Mouse (Mus musculus) right cerebral cortex, postnatal 36 days (tissue): ENCODE data around the gene Cdk13.

Experiments used
- DNase-seq, 2 experiments: peaks; one replicate each; pipeline ENCODE4 v3.0.0; 2022; ENCODE audit warnings: low spot score in 2 of 2, mixed read lengths in 1 of 2

Gene Cdk13

GRCm38 (mm10) chr13:17804909-17805613 lies at the start of gene Cdk13:
TSS of gene Cdk13 (minus strand) at chr13:17805097.
- peak; percentile 97 to 98 for DNase-seq

GRCm38 (mm10) chr13:17843336-17843735 lies 38.4 kb upstream of the Cdk13 start:
- no peak for DNase-seq

GRCm38 (mm10) chr13:17842756-17843155 lies 37.9 kb upstream of the Cdk13 start:
- no peak for DNase-seq

- DNase-seq = peak; percentile 32
Observed at GRCm38 (mm10) chr13:17839137-17839536, 34.2 kb upstream of the Cdk13 start.

- DNase-seq = no peak
Observed at GRCm38 (mm10) chr13:17838484-17838851, 33.6 kb upstream of the Cdk13 start.

- DNase-seq = no peak
Observed at GRCm38 (mm10) chr13:17837610-17838483, 33.0 kb upstream of the Cdk13 start.

GRCm38 (mm10) chr13:17836808-17837207 lies 31.9 kb upstream of the Cdk13 start:
- DNase-seq = no peak

GRCm38 (mm10) chr13:17832940-17833339 lies 28.0 kb upstream of the Cdk13 start:
- DNase-seq = no peak

- DNase-seq = no peak
Observed at GRCm38 (mm10) chr13:17817226-17817625, 12.3 kb upstream of the Cdk13 start.

- no peak for DNase-seq
Observed at GRCm38 (mm10) chr13:17805614-17805975, 698 bp upstream of the Cdk13 start.

- DNase-seq = peak; percentile 25 to 29
Observed at GRCm38 (mm10) chr13:17804058-17804841, 647 bp downstream of the Cdk13 start.

- peak; percentile 29 to 46 for DNase-seq
Observed at GRCm38 (mm10) chr13:17803331-17804057, 1.4 kb downstream of the Cdk13 start.

GRCm38 (mm10) chr13:17802880-17803279 lies 2.0 kb downstream of the Cdk13 start:
- no peak for DNase-seq

GRCm38 (mm10) chr13:17799735-17800134 lies 5.2 kb downstream of the Cdk13 start:
- DNase-seq = no peak

GRCm38 (mm10) chr13:17795757-17796456 lies 9.0 kb downstream of the Cdk13 start:
- DNase-seq = no peak

GRCm38 (mm10) chr13:17783643-17784042 lies 21.3 kb downstream of the Cdk13 start:
- DNase-seq = no peak

GRCm38 (mm10) chr13:17779923-17780322 lies 25.0 kb downstream of the Cdk13 start:
- no peak for DNase-seq

GRCm38 (mm10) chr13:17776303-17776702 lies 28.6 kb downstream of the Cdk13 start:
- DNase-seq = no peak

- no peak for DNase-seq
Observed at GRCm38 (mm10) chr13:17775364-17775763, 29.5 kb downstream of the Cdk13 start.

- DNase-seq = no peak
Observed at GRCm38 (mm10) chr13:17773112-17773511, 31.8 kb downstream of the Cdk13 start.

GRCm38 (mm10) chr13:17772574-17772973 lies 32.3 kb downstream of the Cdk13 start:
- DNase-seq = peak; percentile 25 to 71
